Mouse (Mus musculus): Measurements from ENCODE around the gene Ess2.

Ess2 gene

DNA sequence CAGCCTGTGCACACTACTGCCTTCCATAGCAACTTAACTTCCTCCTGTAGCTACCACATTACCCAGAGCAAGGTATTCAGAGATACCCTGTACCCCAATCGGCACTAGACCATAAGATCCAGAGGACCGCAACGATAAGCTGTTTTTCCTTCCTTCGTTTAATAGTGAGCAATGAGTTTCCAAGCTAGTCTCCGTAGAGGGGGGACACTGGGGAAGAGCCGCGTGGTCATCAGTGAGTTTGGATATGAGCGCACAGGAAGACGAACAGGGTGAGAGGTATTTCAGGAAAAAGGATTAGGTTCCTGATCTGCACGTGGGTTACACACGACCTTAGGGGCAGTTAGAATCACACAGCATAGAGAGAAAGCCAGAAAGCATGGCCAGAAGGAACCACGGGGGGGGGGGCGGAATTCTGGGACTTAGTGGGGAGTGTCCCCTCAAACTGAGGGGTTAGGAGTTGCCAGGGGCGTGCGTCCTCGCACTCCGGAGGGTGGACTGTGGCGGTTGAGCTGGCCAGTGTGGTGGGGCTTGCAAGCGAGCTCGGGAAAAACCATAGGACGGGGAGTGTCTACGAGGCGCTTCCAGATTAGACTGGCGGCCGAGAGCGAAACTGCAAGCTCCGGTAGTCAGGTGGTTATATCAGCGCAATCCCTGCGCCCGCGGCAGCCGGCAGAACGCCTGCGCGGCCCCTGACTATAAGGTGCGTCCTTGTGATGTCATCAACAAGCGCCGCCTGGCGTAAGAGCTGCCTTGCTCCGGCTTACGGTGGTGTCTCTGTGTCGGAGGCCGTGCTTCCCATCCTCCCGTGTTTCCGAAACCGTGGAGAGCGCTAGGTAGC is 10.4 kb upstream of the Ess2 start:
- DNase-seq (ENCODE audit: low spot score in 2 of 2): peak; percentile 91 to 93

DNA sequence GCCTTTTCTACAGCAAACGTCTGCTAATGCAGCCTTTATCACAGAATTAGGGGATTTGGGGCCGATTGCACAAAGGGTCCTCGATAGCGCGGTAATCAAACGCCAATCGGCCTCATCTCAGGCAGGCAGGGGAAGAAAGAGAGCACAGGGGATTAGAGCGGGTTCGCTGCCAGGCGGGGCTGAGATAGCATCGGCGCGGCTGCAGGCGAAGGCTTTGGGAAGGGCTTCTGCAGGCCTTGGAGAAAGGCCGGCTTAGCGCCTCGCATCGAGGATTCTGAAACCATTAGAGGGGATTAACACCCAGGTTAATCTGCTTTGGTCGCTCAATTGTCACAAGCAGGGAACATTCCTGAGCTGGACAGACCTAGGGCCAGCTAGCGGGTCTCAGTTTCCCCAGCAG is 9.4 kb upstream of the Ess2 start:
- no peak for DNase-seq (ENCODE audit: low spot score in 2 of 2)

DNA sequence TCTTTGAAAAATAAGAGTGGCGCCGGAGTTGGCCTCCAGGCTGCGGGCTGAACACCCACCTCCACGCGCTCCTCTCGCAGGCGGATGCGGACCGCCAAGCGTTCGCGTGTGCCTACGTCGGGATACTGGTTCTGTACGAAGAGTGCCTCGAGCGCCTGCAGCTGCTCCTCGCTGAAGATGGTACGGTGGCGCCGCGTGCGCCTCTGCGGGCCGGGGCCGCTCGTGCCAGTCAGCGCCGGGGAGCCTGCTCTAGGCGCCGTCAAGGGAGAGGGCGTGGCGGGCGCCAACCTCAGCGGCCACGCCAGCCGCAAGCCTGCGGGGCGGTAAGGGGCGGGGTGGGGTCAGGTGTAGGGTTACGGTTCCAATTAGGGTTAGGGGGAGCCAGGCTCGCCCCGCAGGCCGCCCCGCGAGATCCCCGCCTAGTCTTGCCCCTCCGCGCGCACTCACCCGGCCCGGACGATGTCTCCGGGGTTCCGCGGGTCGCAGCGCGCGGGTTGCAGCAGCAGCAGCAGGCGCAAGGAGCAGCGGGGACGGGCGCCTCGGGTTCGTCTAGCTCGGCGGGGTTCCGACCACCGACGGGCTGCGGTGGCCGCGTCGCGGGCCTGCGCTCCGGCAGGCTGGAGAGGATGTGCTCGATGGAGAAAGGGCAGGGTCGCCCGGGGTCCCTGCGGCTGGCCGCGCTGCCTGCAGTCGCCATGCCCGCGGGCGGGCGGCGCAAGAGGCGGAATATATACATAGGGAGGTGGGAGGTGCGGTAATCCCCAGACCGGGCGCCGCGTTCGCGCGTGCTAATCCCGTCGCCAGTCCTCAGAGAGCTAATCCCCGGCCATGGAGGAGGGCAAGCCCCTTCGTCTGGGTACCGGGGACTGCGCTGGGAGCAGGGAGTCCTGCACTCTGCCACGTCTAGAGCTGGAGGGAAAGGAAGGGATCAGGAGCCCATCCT is 3.4 kb upstream of the Ess2 start, which contains the start of gene Gsc2:
Gene Gsc2, minus strand, starts transcription at position 753 of the 943 bp plus-strand sequence.
- DNase-seq (ENCODE audit: low spot score in 2 of 2): peak in 1 of 2 experiments; percentile 21

DNA sequence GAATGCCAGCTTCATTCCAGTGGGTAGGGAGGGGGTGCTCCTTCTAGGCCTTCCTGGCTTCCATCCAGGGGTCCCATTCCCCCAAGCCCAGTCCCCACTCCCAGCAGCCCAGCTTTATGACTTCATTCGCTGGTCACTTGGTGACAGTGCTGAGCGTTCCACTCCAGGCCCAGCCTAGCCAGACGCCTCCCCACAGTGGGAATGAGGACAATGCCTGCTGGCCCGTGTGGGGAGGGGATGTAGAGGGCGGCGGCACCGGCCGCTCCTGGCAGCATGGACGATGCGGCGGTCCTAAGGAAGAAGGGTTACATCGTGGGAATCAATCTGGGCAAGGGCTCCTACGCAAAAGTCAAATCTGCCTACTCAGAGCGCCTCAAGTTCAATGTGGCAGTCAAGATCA is 12.7 kb downstream of the Ess2 start, which contains the start of the genes Dgcr2 and Tssk2:
Gene Dgcr2, minus strand, starts transcription at position 101 of the 400 bp plus-strand sequence.
Gene Tssk2, plus strand, starts transcription at position 176 of the 400 bp plus-strand sequence.
- DNase-seq (ENCODE audit: low spot score in 2 of 2): no peak

DNA sequence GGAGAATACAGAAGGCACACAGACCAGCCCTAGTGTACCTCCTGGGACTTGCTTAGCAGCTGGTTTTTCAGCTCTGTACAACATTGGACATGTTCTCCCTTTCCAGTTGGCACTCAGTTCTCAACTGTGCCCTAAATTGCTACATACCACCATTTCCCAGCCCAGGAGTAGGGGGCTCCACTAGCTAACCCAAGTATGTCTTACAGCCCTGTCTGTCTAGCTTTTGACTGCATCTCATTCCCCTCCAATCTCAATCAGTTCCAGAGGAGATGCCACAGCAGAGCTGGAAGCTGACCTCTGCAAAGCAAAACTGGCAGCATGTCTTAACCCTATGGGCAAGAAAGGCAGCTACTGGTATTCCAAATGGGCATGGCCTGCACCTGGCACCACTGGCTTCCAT is 15.1 kb downstream of the Ess2 start:
- no peak for DNase-seq (ENCODE audit: low spot score in 2 of 2)

DNA sequence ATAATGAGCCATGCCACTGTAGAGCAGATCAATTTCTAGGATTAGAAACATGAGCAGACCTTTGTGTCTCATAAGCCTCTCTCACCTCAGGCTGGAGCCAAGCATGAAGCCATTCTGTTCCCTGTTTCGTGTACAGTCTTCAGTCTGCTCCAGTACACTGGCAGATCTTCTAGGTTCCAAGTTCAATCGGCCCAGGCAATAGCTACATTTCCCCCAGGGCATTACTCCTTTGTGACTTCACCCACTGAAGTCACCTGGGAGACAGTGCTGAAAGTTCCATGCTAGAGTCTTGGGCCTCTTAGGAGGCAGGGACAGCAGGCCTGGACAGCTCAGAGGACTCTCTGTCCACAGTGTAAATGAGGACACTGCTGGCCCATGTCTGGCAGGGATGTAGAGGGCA is 17.2 kb downstream of the Ess2 start, which contains the start of gene Tssk1:
Gene Tssk1, plus strand, starts transcription at position 301 of the 400 bp plus-strand sequence.
- no peak for DNase-seq (ENCODE audit: low spot score in 2 of 2)

DNA sequence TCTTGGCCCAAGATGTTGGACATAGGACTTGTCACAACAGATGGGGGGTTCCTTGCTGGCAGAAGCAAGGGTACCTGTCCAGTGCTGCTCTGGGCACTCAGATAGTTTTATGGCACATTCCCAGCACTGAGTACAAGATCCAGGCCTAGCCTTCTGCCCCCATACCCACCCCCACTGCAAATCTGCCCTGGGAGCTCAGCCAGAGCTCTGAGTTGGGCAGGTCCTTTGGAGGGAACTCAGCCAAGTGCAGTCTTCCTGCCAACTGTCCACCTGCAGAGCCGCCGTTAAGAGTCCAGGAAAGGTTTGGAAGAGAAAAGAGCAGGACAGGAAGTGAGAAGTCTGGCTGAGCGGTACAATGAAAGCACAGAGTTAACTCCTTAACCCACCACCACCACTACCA is 18.5 kb downstream of the Ess2 start:
- no peak for DNase-seq (ENCODE audit: low spot score in 2 of 2)

DNA sequence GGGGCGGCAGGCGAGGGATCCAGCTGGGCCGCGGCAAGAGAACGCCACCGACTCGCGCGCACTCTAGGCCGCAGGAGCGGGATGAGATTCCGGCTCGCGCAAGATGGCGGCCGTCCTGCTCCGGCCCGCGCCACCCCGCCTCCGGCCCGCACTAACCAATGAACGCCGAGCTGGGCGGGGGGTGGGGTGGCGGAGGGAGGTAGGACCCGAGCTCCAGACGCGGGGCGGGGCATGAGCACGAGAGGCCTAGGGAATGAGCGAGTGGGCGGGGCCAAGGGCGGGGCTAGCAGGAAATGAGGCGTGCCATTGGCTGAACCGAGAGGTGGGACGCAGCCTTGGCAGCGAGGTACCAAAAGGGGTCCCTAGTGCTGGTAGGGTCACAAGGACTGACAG is 19.6 kb downstream of the Ess2 start, which contains the start of gene Gm20518:
Gene Gm20518, minus strand, starts transcription at position 105 of the 393 bp plus-strand sequence.
- peak; percentile 99 to 100 for DNase-seq (ENCODE audit: low spot score in 2 of 2)

DNA sequence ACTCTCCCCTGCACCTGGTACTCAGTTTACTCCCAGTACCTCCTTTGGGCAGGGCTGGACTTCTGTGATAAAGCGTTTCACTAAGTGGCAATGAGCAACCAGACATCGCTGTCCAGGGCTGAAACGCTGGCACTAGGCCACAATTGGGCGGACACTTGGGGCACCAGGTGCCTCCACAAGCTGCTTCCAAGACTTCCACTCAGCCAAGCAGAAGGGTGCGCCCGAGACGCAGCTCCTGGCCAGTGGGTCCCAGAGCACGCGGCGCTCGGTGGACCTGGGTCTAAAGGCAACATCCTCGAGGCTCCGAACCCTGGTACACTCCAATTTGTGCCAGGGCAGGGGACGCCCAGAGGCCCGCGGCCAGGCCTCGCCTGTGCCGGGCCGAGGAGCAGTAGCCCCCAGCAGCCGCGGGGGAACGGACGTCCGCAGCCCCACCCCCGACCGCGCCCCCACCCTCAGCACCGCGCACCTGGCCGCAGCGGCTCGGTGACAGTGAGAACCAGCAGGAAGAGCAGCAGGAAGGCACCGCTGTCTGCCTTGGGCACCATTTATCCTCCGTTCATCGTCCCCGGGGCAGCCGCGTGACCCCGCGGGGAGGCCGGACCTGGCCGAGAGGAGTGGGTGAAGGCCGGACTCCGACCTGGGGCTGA is 20.1 kb downstream of the Ess2 start:
- peak; percentile 30 to 33 for DNase-seq (ENCODE audit: low spot score in 2 of 2)

DNA sequence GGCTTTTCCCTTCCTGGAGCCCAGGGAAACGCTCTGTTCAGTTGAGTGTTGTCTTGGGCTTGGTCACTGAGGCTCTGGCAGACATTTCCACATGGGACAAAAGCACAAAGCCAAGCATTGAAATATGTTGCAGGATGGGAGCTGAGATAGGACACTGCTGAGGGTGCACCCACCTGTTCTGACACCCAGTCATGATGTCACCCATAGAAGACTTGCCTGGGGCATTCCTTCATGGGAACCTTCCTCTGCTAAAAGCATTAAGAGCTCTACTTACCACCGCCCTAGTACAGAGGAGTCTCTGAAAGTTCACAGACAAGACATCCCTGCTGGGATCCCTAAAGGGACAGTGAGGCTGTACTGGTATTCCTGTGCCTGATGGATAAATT is 20.8 kb downstream of the Ess2 start:
- no peak for DNase-seq (ENCODE audit: low spot score in 2 of 2)

DNA sequence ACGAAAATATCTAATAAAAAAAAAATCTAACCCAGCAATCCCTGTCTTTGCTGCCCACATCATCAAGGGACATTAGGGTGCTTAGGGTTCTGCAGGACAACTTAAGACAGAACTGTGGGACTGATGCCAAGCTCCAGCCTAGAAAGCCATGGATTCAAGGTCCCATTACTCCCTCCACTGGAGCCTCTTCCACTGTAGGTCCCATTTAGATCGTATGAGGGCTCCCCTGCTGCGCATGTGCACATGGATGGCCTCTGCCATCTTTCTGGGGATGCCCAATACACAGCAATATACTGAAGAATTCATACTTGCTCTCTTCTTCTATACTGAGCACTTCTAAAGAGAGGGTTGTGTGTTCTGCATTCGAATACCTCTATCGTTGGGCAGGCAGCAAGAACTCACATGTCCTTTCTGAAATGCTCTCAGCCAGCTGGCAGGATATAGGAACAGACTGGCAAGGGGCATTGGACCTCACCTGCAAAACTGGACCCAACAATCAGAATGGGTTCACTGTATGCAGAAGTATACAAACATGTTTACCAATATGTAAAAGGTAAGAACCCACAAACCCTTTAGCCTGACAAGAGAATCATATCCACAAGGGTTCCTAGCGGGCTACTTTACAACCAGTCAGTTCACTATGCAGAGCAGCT is 21.3 kb downstream of the Ess2 start:
- DNase-seq (ENCODE audit: low spot score in 2 of 2): no peak

DNA sequence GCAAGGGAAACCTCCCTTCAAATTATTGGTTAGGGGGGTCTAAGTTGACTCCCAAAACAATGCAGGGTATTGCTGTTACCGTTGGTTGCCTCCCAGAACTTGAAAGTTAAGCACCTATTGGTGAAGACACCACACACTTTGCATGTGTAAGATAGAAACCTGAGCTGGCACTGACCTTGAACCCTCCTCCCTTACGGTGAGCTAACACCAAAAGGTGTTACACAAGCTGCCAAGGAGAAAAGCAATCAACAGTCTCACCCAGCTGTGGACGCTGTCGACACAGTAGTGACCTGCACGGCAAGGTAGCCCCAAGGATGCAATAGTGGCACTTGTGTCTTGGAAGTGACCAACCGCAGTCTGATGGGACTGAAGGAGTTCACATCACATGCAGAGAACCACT is 27.0 kb downstream of the Ess2 start:
- DNase-seq (ENCODE audit: low spot score in 2 of 2): no peak

DNA sequence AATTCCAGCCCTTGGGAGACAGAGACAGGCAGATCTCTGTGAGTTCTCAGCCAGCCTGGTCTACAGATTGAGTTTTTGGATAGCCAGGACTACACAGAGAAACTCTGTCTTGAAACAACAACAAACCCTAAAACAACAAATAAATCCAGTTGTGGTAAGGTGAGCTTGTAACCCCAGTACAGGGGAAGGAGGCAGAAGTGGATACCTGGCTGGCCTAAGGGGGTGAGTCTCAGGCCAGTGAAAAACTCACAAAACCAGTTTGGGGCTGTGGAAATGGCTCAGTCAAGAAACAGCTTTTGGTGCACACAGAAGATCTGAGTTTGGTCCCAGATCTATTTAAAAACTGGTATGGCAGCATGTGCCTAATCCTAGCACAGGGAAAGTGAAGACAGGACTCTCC is 29.0 kb downstream of the Ess2 start:
- DNase-seq (ENCODE audit: low spot score in 2 of 2): no peak

DNA sequence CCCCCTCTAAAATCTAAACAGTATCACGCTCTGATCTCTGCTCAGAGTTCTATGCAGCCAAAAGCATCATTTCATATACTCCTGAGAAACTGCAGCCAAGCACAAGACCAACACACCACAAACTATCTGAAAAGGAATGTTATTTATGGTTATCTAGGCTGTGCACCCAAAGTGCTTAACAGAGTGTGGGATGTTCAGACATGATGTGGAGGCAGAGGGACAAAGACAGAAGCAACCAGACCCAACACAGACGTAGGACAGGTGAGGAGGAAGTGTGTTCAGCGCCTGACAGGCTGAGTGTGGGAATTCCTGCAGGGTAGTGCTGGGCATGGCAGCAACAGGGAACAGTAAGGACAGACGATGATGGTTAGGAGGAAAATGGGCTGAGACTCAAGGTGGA is 31.6 kb downstream of the Ess2 start:
- DNase-seq (ENCODE audit: low spot score in 2 of 2): no peak

DNA sequence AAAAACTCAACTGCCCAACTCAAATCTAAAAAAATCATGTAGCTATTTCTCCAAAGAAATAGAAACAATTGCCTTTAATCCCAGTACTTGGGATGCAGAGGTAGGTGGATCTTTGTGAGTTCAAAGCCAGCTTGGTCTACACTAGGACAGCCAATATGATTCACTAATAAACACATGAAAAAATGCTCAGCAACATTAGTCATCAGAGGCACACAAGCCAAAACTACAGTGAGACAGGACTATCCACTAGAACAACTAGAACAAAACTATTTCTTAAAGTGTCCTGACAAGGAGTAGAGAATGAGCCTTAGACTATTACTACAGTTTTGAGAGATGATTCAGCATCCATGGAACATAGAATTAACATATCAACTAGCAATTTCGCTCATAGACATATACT is 35.1 kb downstream of the Ess2 start:
- DNase-seq (ENCODE audit: low spot score in 2 of 2): no peak

DNA sequence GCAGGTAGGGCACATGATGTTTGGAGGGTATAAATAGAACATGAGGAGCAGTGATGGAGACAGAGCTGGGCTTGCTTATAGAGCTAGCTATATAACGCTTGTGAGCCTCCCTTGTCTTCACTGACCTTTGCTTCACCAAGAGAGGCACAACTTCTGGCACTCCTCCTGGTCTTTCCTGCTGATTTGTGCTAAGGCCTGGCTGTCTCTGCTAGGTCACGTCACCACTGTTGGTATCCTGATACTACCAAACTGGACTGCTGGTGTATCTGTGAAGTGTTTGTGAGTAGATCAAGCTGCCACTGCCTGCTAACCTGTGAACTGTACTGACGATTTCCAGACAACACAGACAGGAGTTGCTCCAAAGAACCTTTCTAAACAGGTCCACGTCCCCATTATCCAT is 36.0 kb downstream of the Ess2 start:
- DNase-seq (ENCODE audit: low spot score in 2 of 2): no peak

DNA sequence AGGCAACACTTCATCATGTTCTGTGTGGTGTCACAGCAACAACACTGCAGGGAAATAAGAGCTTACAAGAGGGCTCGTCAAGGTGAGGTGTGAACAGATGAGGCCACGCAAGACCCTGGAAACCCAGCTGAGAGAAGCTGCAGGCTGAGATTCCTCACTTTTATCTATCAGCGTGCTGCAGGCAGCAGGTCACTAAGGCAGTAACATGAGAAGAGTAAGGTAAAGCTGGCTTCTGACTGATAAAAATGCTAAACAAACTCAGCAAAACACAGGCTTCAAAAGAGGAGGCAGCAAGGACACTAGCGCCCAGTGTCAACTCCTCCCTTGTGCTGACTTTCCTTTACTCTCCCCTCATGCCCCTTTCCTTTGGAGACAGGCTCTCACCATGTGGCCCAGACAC is 38.2 kb downstream of the Ess2 start:
- DNase-seq (ENCODE audit: low spot score in 2 of 2): no peak

DNA sequence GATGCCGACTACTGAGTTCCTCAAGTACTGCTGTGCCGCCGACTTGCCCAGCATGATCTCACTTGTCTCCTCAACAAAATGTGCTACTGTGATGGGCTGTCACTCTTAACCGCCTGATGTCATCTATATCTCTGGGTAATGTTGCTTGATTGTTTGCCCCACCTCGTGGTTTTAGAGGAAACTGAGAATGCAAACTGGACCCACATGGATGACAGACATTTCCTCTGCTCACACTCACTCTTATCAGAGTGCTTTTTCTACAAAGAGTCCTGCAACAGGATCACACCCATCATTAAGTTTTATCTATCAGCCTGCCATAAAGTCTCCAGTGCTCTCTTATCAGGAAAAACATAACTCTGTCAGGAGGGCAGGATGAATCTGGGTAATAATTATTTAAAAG is 39.9 kb downstream of the Ess2 start:
- no peak for DNase-seq (ENCODE audit: low spot score in 2 of 2)

DNA sequence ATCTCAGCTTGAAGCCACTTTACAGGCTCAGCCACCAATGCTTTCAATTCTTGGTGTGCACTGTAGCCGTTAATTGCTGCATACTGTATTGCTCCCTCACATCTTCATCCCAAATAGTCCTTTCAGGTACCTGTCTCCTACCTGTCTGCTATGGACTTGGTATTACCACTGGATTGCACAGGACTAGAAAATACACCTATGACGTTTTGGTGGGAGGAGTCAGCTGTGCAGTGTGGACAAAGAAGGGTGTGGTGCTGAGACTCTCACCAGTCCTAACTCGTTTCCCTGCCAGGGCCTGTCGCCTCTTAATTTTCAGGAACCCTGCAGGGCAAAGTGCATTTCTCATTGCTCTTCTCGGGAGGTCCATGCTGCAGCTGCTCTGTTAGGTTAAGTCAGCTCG is 45.4 kb downstream of the Ess2 start:
- DNase-seq (ENCODE audit: low spot score in 2 of 2): no peak

DNA sequence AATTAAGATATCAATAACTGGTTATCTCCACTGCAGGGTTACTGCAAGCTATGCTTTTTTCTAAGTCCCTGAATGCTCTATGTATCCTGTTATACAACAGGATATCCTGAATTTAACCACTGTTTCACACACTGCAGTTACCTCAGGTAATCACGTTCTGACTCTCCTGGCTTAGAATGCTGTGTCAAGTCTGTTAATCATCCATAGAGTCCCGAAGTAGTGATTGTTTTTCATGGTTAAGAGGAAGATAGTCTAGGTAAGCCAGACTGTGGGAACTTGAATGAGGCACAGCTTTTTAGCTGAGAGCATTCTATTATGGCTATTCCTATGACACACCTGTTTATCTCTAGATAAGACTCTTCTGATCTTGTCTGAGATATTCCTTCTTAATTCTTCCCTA is 45.9 kb downstream of the Ess2 start:
- DNase-seq (ENCODE audit: low spot score in 2 of 2): no peak

DNA sequence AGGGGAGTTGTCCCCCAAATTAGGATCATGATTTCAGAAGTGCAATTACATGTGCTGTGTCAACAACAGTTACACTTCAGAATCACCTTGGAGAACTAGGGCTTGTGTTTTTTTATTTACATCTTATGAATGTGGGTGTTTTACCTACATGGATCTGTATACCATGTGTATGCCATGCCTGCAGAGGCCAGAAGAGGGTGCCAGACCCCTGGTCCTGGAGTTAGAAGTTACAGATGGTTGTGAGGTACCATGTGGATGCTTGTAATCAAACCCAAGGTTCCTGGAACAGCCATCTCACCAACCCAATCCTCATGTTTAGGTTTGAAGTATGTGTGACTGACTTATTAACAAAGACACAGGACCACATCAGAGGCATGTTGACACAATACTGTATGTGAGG is 52.6 kb downstream of the Ess2 start:
- DNase-seq (ENCODE audit: low spot score in 2 of 2): no peak

All from thymus, postnatal 10 days (tissue).